Mouse (Mus musculus) neural tube, embryonic 13.5 days (tissue): ENCODE data around the gene Ikbke. TPM values are rescaled to one million over a fixed set of nuclear protein-coding genes. Genes with fewer than 3 reads are reported as not detected.

Source experiments
- ATAC-seq: fragments of 200-750 bp; cut with Nextera tagmentation; 2 replicates; pipeline ENCODE4 v1.8.0; 2017; ENCODE audit warnings: low read depth, mild to moderate bottlenecking, moderate TSS enrichment, moderate library complexity
- H3K27ac ChIP-seq: fragments of 300-500 bp; sonication (generic); replicated peaks from 2 replicates; pipeline ENCODE4 v1.5.1; 2015; ENCODE audit warnings: moderate library complexity, mild to moderate bottlenecking, inconsistent platforms
- H3K27me3 ChIP-seq: fragments of 300-500 bp; sonication (generic); 2 replicates; pipeline ENCODE4 v1.6.1; 2015; ENCODE audit warnings: mild to moderate bottlenecking, inconsistent platforms
- H3K36me3 ChIP-seq: fragments of 300-500 bp; sonication (generic); 2 replicates; pipeline ENCODE4 v1.6.1; 2015; ENCODE audit warnings: mild to moderate bottlenecking, inconsistent platforms
- H3K4me1 ChIP-seq: fragments of 300-500 bp; sonication (generic); replicated peaks from 2 replicates; pipeline ENCODE4 v1.6.1; 2015; ENCODE audit warnings: inconsistent platforms
- H3K4me2 ChIP-seq: fragments of 300-500 bp; sonication (generic); 2 replicates; pipeline ENCODE4 v1.6.1; 2015; ENCODE audit warnings: inconsistent platforms, mild to moderate bottlenecking, moderate library complexity
- H3K4me3 ChIP-seq: fragments of 300-500 bp; sonication (generic); 2 replicates; pipeline ENCODE4 v1.5.1; 2015; ENCODE audit warnings: mild to moderate bottlenecking, inconsistent platforms
- H3K9ac ChIP-seq: fragments of 300-500 bp; sonication (generic); 2 replicates; pipeline ENCODE4 v1.6.1; 2015; ENCODE audit warnings: moderate library complexity, mild to moderate bottlenecking, inconsistent platforms
- H3K9me3 ChIP-seq: fragments of 300-500 bp; sonication (generic); 2 replicates; pipeline ENCODE4 v1.6.1; 2016; ENCODE audit warnings: inconsistent platforms
- WGBS: fragments of 180-500 bp; shearing (Covaris S2); methylation state at CpG from one replicate; pipeline ENCODE4 v1.1.7; 2015; 5-methylcytosine and 5-hydroxymethylcytosine counted together
- polyA plus RNA-seq: library from polyadenylated mRNA; unstranded; fragments of >200 nt; fragmentation: Nextera tagmentation; extraction: Ambion mirVana; gene quantifications from 2 replicates; pipeline ENCODE4 v1.2.1, GENCODE M21; 2015

Ikbke gene
- polyA plus RNA-seq, 1 experiment from 2014 or later = 0.91 TPM

GRCm38 (mm10) chr1:131246433-131247395 lies 32.7 kb downstream of the Ikbke start:
- Histone ChIP-seq H3K27me3 (peaks cover 58% of the 10 kb centered on the region), H3K4me2 (peak overlapping the region; percentile 93), H3K36me3 (no peaks in the 10 kb centered on the region), H3K9me3 (no peaks in the 10 kb centered on the region), H3K4me1 (peaks cover 23% of the 10 kb centered on the region), H3K4me3 (no peak overlapping the region), H3K27ac (no peak overlapping the region), H3K9ac (no peak overlapping the region)
- WGBS = 16% methylated on average over 7 of the region's 7 CpGs
- ATAC-seq = no peak

GRCm38 (mm10) chr1:131245926-131246325 lies 33.5 kb downstream of the Ikbke start:
- WGBS = 8% methylated on average over 9 of the region's 9 CpGs
- peak overlapping the region; percentile 70 for H3K4me3 ChIP-seq
- H3K4me1 ChIP-seq = peaks cover 23% of the 10 kb centered on the region
- H3K4me2 ChIP-seq = peak overlapping the region; percentile 93
- no peak overlapping the region for H3K9ac ChIP-seq
- H3K36me3 ChIP-seq = no peaks in the 10 kb centered on the region
- H3K27ac ChIP-seq = no peak overlapping the region
- H3K9me3 ChIP-seq = no peaks in the 10 kb centered on the region
- ATAC-seq = peak; percentile 42; the same call in 1 of the 2 replicates
- H3K27me3 ChIP-seq = peaks cover 66% of the 10 kb centered on the region

GRCm38 (mm10) chr1:131245089-131245856 lies 34.1 kb downstream of the Ikbke start, which contains the start of gene Rassf5:
Gene Rassf5, minus strand, starts transcription at chr1:131245258.
- H3K9me3 ChIP-seq = no peaks in the 10 kb centered on the region
- peak within 1 kb of the TSS; percentile 93 for H3K4me2 ChIP-seq
- H3K27ac ChIP-seq = 0 out of 2 replicates have a peak within 1 kb of the TSS, but pooled peaks have one; percentile 13
- WGBS = 1% methylated on average over 59 of the region's 60 CpGs
- H3K4me3 ChIP-seq = peak within 1 kb of the TSS; percentile 70
- peaks cover 71% of the 10 kb centered on the region for H3K27me3 ChIP-seq
- no peaks in the 10 kb centered on the region for H3K36me3 ChIP-seq
- H3K4me1 ChIP-seq = peaks cover 23% of the 10 kb centered on the region
- ATAC-seq = peak; percentile 71
- peak within 1 kb of the TSS; percentile 82 for H3K9ac ChIP-seq

GRCm38 (mm10) chr1:131244536-131245088 lies 34.8 kb downstream of the Ikbke start:
- H3K27ac ChIP-seq = 0 out of 2 replicates have a peak overlapping the region, but pooled peaks have one; percentile 13
- H3K9me3 ChIP-seq = no peaks in the 10 kb centered on the region
- WGBS = under 1% methylated on average over 57 of the region's 57 CpGs
- H3K36me3 ChIP-seq = no peaks in the 10 kb centered on the region
- peak; percentile 50 for ATAC-seq
- peak overlapping the region; percentile 70 for H3K4me3 ChIP-seq
- peaks cover 71% of the 10 kb centered on the region for H3K27me3 ChIP-seq
- peak overlapping the region; percentile 93 for H3K4me2 ChIP-seq
- H3K4me1 ChIP-seq = peaks cover 30% of the 10 kb centered on the region
- H3K9ac ChIP-seq = peak overlapping the region; percentile 82

GRCm38 (mm10) chr1:131242956-131243355 lies 36.5 kb downstream of the Ikbke start:
- ATAC-seq = no peak
- Histone ChIP-seq H3K4me3 (no peak overlapping the region), H3K36me3 (no peaks in the 10 kb centered on the region), H3K4me2 (no peak overlapping the region), H3K4me1 (peaks cover 38% of the 10 kb centered on the region), H3K9ac (no peak overlapping the region), H3K27ac (no peak overlapping the region), H3K27me3 (peaks cover 62% of the 10 kb centered on the region), H3K9me3 (no peaks in the 10 kb centered on the region)
- 66% methylated on average over 6 of the region's 6 CpGs for WGBS

GRCm38 (mm10) chr1:131239576-131240193 lies 39.7 kb downstream of the Ikbke start:
- H3K27ac ChIP-seq = peak overlapping the region; percentile 42
- 53% methylated on average over 12 of the region's 12 CpGs for WGBS
- no peak overlapping the region for H3K4me2 ChIP-seq
- no peak for ATAC-seq
- H3K9me3 ChIP-seq = no peaks in the 10 kb centered on the region
- H3K36me3 ChIP-seq = no peaks in the 10 kb centered on the region
- H3K4me3 ChIP-seq = no peak overlapping the region
- peaks cover 43% of the 10 kb centered on the region for H3K27me3 ChIP-seq
- H3K4me1 ChIP-seq = peaks cover 20% of the 10 kb centered on the region
- H3K9ac ChIP-seq = 0 out of 2 replicates have a peak overlapping the region, but pooled peaks have one; percentile 9

GRCm38 (mm10) chr1:131238931-131239381 lies 40.5 kb downstream of the Ikbke start:
- no peak overlapping the region for H3K4me2 ChIP-seq
- H3K27me3 ChIP-seq = peaks cover 35% of the 10 kb centered on the region
- no peaks in the 10 kb centered on the region for H3K36me3 ChIP-seq
- no peak overlapping the region for H3K4me3 ChIP-seq
- no peaks in the 10 kb centered on the region for H3K9me3 ChIP-seq
- peaks cover 15% of the 10 kb centered on the region for H3K4me1 ChIP-seq
- ATAC-seq = no peak
- H3K27ac ChIP-seq = no peak overlapping the region
- WGBS = 64% methylated on average over 8 of the region's 8 CpGs
- 0 out of 2 replicates have a peak overlapping the region, but pooled peaks have one; percentile 17 for H3K9ac ChIP-seq

GRCm38 (mm10) chr1:131236077-131236476 lies 43.3 kb downstream of the Ikbke start:
- H3K4me1 ChIP-seq = peaks cover 15% of the 10 kb centered on the region

GRCm38 (mm10) chr1:131233527-131233926 lies 45.9 kb downstream of the Ikbke start:
- Histone ChIP-seq H3K4me3 (no peak overlapping the region), H3K9ac (no peak overlapping the region)

More at GRCm38 (mm10) chr1:131236077-131236476, 43.3 kb downstream of the Ikbke start:
- Histone ChIP-seq H3K9ac (no peak overlapping the region), H3K4me2 (no peak overlapping the region), H3K27ac (no peak overlapping the region), H3K36me3 (no peaks in the 10 kb centered on the region), H3K27me3 (peaks cover 7% of the 10 kb centered on the region; the same call in 1 of the 2 replicates), H3K4me3 (no peak overlapping the region), H3K9me3 (no peaks in the 10 kb centered on the region)
- 70% methylated on average over 7 of the region's 7 CpGs for WGBS
- no peak for ATAC-seq

GRCm38 (mm10) chr1:131228659-131229058 lies 50.7 kb downstream of the Ikbke start:
- no peaks in the 10 kb centered on the region for H3K36me3 ChIP-seq
- ATAC-seq = no peak
- no peaks in the 10 kb centered on the region for H3K4me1 ChIP-seq
- H3K9ac ChIP-seq = no peak overlapping the region
- no peak overlapping the region for H3K4me3 ChIP-seq
- 90% methylated on average over 5 of the region's 5 CpGs for WGBS
- H3K27me3 ChIP-seq = no peaks in the 10 kb centered on the region
- H3K4me2 ChIP-seq = no peak overlapping the region
- no peaks in the 10 kb centered on the region for H3K9me3 ChIP-seq
- H3K27ac ChIP-seq = no peak overlapping the region

More at GRCm38 (mm10) chr1:131233527-131233926, 45.9 kb downstream of the Ikbke start:
- Histone ChIP-seq H3K36me3 (no peaks in the 10 kb centered on the region), H3K27me3 (no peaks in the 10 kb centered on the region), H3K9me3 (no peaks in the 10 kb centered on the region), H3K4me1 (no peaks in the 10 kb centered on the region), H3K27ac (no peak overlapping the region), H3K4me2 (no peak overlapping the region)
- no peak for ATAC-seq
- 71% methylated on average over 12 of the region's 12 CpGs for whole genome bisulfite sequencing

- Histone ChIP-seq H3K36me3 (no peaks in the 10 kb centered on the region), H3K4me3 (no peak overlapping the region), H3K27me3 (no peaks in the 10 kb centered on the region), H3K4me1 (no peaks in the 10 kb centered on the region), H3K9ac (no peak overlapping the region), H3K4me2 (no peak overlapping the region), H3K9me3 (no peaks in the 10 kb centered on the region), H3K27ac (no peak overlapping the region)
- 69% methylated on average over 7 of the region's 7 CpGs for WGBS
- ATAC-seq = no peak
Measured at GRCm38 (mm10) chr1:131228225-131228624, 51.2 kb downstream of the Ikbke start.
